Mouse (Mus musculus): ENCODE measurements around the gene Mdfic. TPM values are rescaled to one million over a fixed set of nuclear protein-coding genes. Genes with fewer than 3 reads are reported as not detected.

The Mdfic gene
- total and polyA plus RNA-seq, 3 experiments = 0.05 TPM; not detected in 2

DNA sequence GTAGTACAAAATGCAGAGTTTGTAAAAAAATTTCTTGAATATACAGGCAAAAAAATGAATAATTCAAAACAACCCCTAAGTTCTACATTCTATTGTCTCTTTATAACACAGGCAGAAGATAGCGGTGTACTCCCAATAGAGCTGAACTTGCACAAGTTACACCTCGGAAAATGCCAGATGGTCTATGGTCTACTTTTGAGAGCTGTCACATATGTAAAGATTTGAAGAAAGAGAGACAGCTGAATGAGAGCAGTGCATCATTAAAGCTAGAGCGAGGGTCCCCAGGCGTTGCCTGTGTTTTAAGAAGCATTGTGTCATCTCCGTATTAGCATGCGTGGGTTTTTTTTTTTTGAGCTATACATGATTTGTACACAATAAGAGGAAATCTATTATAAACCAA, 47.0 kb downstream of the Mdfic start:
- Histone ChIP-seq H3K4me3 (ENCODE audit: low read depth, low read length) (no peak overlapping the region), H3K9me3 (replicated peaks) (no peaks in the 10 kb centered on the region), H3K36me3 (replicated peaks) (no peaks in the 10 kb centered on the region), H3K27me3 (ENCODE audit: insufficient read depth, low read length) (no peaks in the 10 kb centered on the region), H3K4me1 (ENCODE audit: insufficient read depth, low read depth, low read length) (no peaks in the 10 kb centered on the region)
- TF ChIP-seq TAL1 (conservative IDR thresholded peaks at IDR 0.05; ENCODE audit: low read depth, low read length) = no peak
- TF ChIP-seq GATA2 (IDR thresholded peaks at IDR 0.05; ENCODE audit: borderline replicate concordance, low read depth, low read length) = no peak
- TF ChIP-seq CTCF (IDR thresholded peaks at IDR 0.05; ENCODE audit: low read depth, low read length) = no peak
- TF ChIP-seq GATA1 (IDR thresholded peaks at IDR 0.05; ENCODE audit: borderline replicate concordance, low read length) = no peak
- no peak for TF ChIP-seq POLR2AphosphoS5 (IDR thresholded peaks at IDR 0.05; ENCODE audit: insufficient replicate concordance, low read depth, low read length)
- DNase-seq (ENCODE audit: low spot score) (no peak), ATAC-seq (ENCODE audit: extremely low read depth, insufficient number of reproducible peaks, low FRiP score, poor library complexity, severe bottlenecking) (no peak)

DNA sequence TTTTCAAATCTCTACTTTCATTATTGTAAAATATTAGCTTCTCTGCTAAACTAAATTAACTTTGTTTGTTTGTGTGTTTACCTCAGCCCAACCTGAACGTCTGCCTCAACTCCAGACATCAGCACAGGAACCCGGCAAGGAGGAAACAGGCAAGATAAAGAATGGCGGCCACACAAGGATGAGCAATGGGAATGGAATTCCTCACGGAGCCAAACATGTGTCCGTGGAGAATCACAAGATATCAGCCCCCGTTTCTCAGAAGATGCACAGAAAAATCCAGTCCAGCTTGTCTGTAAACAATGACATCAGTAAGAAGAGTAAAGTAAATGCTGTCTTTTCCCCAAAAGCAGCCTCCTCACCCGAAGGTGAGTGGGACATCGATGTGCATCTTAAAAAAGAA, 49.7 kb downstream of the Mdfic start:
- H3K4me1 ChIP-seq (ENCODE audit: insufficient read depth, low read depth, low read length) = no peaks in the 10 kb centered on the region
- no peak overlapping the region for H3K4me3 ChIP-seq (ENCODE audit: low read depth, low read length)
- no peaks in the 10 kb centered on the region for H3K9me3 ChIP-seq (replicated peaks)
- H3K36me3 ChIP-seq (replicated peaks) = no peaks in the 10 kb centered on the region
- no peak for ATAC-seq (ENCODE audit: extremely low read depth, insufficient number of reproducible peaks, low FRiP score, poor library complexity, severe bottlenecking)
- no peak for TF ChIP-seq GATA1 (IDR thresholded peaks at IDR 0.05; ENCODE audit: borderline replicate concordance, low read length)
- no peak for TF ChIP-seq TAL1 (conservative IDR thresholded peaks at IDR 0.05; ENCODE audit: low read depth, low read length)
- no peak for TF ChIP-seq GATA2 (IDR thresholded peaks at IDR 0.05; ENCODE audit: borderline replicate concordance, low read depth, low read length)
- no peak for TF ChIP-seq CTCF (IDR thresholded peaks at IDR 0.05; ENCODE audit: low read depth, low read length)
- no peak for TF ChIP-seq POLR2AphosphoS5 (IDR thresholded peaks at IDR 0.05; ENCODE audit: insufficient replicate concordance, low read depth, low read length)
- no peak for DNase-seq (ENCODE audit: low spot score)
- H3K27me3 ChIP-seq (ENCODE audit: insufficient read depth, low read length) = no peaks in the 10 kb centered on the region

DNA sequence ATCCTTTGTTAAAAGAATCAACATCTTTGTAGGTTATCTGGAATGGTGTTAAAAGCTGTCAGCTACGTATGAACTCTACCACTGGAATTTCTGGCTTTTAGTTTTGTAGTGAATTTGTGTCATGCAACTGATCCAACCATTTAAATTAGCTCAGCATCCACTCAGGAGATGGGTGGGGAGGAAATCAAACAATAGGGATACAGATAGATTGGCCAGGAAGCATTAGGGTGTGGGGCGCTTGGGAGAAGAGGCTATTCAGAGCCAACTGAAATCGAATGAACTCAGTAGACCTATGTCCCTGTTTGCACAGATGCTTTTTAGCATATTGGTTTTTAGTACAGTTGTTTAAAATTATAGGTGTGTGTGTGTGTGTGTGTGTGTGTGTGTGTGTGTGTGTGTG, 56.6 kb downstream of the Mdfic start:
- no peak overlapping the region for H3K4me3 ChIP-seq (ENCODE audit: low read depth, low read length)
- ATAC-seq (ENCODE audit: extremely low read depth, insufficient number of reproducible peaks, low FRiP score, poor library complexity, severe bottlenecking) = no peak
- H3K9me3 ChIP-seq (replicated peaks) = no peaks in the 10 kb centered on the region
- no peaks in the 10 kb centered on the region for H3K27me3 ChIP-seq (ENCODE audit: insufficient read depth, low read length)
- DNase-seq (ENCODE audit: low spot score) = no peak
- no peak for TF ChIP-seq GATA2 (IDR thresholded peaks at IDR 0.05; ENCODE audit: borderline replicate concordance, low read depth, low read length)
- no peak for TF ChIP-seq POLR2AphosphoS5 (IDR thresholded peaks at IDR 0.05; ENCODE audit: insufficient replicate concordance, low read depth, low read length)
- TF ChIP-seq TAL1 (conservative IDR thresholded peaks at IDR 0.05; ENCODE audit: low read depth, low read length) = no peak
- TF ChIP-seq CTCF (IDR thresholded peaks at IDR 0.05; ENCODE audit: low read depth, low read length) = no peak
- TF ChIP-seq GATA1 (IDR thresholded peaks at IDR 0.05; ENCODE audit: borderline replicate concordance, low read length) = no peak
- H3K36me3 ChIP-seq (replicated peaks) = no peaks in the 10 kb centered on the region
- H3K4me1 ChIP-seq (ENCODE audit: insufficient read depth, low read depth, low read length) = no peaks in the 10 kb centered on the region

DNA sequence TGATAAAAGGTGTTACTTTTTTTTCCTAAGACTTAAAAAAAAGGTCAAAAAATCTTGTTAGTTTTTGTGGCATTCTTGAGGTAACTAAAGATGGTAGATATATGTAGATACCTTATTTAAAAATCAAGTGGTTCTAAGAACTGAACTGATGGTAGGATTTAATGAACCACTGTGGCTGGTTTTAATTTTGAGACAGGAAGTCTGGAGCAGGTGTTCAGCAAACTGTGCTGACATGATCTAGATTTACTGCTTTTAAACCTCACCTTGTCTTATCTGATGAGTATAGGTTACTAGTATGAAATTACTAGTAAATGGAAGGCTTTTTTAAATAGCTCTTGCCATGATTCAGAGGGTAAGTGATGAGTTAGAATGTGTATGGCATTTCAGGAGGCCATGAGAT, 59.7 kb downstream of the Mdfic start:
- DNase-seq (ENCODE audit: low spot score) = no peak
- no peaks in the 10 kb centered on the region for H3K27me3 ChIP-seq (ENCODE audit: insufficient read depth, low read length)
- ATAC-seq (ENCODE audit: extremely low read depth, insufficient number of reproducible peaks, low FRiP score, poor library complexity, severe bottlenecking) = no peak
- no peaks in the 10 kb centered on the region for H3K36me3 ChIP-seq (replicated peaks)
- no peaks in the 10 kb centered on the region for H3K4me1 ChIP-seq (ENCODE audit: insufficient read depth, low read depth, low read length)
- H3K4me3 ChIP-seq (ENCODE audit: low read depth, low read length) = no peak overlapping the region
- TF ChIP-seq TAL1 (conservative IDR thresholded peaks at IDR 0.05; ENCODE audit: low read depth, low read length) (no peak), GATA2 (IDR thresholded peaks at IDR 0.05; ENCODE audit: borderline replicate concordance, low read depth, low read length) (no peak), GATA1 (IDR thresholded peaks at IDR 0.05; ENCODE audit: borderline replicate concordance, low read length) (no peak), POLR2AphosphoS5 (IDR thresholded peaks at IDR 0.05; ENCODE audit: insufficient replicate concordance, low read depth, low read length) (no peak), CTCF (IDR thresholded peaks at IDR 0.05; ENCODE audit: low read depth, low read length) (no peak)
- no peaks in the 10 kb centered on the region for H3K9me3 ChIP-seq (replicated peaks)

DNA sequence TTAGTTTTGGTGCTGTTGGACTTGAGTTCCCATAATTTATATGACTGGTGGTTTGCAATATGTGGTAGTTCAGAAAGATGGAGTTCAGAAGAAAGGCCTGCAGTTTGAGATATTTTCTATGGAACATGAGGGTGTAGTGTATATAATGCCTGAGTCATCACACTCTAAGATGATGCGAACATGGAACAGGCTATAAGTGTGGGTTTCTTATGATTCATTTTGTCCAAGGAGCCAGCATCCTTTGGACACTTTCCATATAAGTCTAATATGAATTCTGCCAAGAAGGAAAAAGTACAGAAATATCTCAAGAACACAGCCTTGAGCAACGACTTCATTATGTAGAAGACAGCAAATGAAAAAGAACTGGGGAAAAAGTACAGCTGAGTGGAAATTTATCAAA, 60.2 kb downstream of the Mdfic start:
- H3K4me3 ChIP-seq (ENCODE audit: low read depth, low read length) = no peak overlapping the region
- TF ChIP-seq GATA1 (IDR thresholded peaks at IDR 0.05; ENCODE audit: borderline replicate concordance, low read length) (no peak), CTCF (IDR thresholded peaks at IDR 0.05; ENCODE audit: low read depth, low read length) (no peak), GATA2 (IDR thresholded peaks at IDR 0.05; ENCODE audit: borderline replicate concordance, low read depth, low read length) (no peak), POLR2AphosphoS5 (IDR thresholded peaks at IDR 0.05; ENCODE audit: insufficient replicate concordance, low read depth, low read length) (no peak), TAL1 (conservative IDR thresholded peaks at IDR 0.05; ENCODE audit: low read depth, low read length) (no peak)
- no peaks in the 10 kb centered on the region for H3K9me3 ChIP-seq (replicated peaks)
- H3K27me3 ChIP-seq (ENCODE audit: insufficient read depth, low read length) = no peaks in the 10 kb centered on the region
- no peaks in the 10 kb centered on the region for H3K4me1 ChIP-seq (ENCODE audit: insufficient read depth, low read depth, low read length)
- ATAC-seq (ENCODE audit: extremely low read depth, insufficient number of reproducible peaks, low FRiP score, poor library complexity, severe bottlenecking) (no peak), DNase-seq (ENCODE audit: low spot score) (no peak)
- H3K36me3 ChIP-seq (replicated peaks) = no peaks in the 10 kb centered on the region

DNA sequence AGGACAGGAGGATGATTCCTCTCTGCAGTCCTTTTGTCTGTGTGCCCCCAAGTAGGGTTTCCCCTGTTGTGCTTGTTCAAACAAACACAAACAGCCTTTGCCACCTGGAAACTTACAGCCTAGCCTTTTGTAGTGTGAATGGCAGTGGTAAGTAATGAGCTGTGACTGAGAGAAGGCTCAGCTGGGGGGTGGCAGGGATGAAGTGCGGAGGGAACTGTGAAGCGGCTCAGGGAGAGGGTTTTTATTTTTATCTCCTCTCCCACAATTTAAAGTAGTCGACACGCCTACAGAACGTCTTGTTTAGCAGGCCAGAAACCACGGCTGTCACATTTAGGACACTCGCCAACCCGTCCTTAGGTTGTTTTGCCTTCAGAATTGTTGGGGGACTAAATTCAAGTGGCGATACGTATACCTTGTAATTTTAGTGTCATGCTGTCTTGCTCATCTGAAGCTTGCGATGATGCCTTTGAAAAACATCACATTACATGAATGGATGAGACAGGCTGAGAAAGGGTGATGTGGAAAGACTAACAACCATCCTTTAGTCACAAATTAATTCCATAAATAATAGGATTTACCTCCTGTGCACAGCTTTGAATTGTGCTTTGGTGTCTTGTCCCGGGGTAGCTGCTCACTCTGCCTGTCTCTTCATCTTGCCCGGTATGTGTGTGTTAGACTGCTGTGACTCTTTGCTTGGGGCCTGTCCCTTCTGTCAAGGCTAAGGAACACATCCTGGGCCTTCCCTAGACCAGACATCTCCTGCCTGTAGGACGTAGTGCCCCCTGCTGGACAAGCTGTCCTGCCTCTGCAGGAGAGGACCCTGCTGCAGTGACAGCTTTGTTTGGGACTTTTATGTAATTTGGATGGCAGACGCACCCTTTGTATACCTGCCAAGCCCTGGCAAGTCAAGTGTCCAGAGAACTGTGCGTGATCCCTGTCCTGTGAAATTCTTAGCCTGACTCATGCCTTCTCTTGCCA, 69.4 kb downstream of the Mdfic start:
- H3K27me3 ChIP-seq (ENCODE audit: insufficient read depth, low read length) = no peaks in the 10 kb centered on the region
- DNase-seq (ENCODE audit: low spot score) = no peak
- ATAC-seq (ENCODE audit: extremely low read depth, insufficient number of reproducible peaks, low FRiP score, poor library complexity, severe bottlenecking) = no peak
- H3K36me3 ChIP-seq (replicated peaks) = no peaks in the 10 kb centered on the region
- TF ChIP-seq GATA1 (IDR thresholded peaks at IDR 0.05; ENCODE audit: borderline replicate concordance, low read length) (no peak), CTCF (IDR thresholded peaks at IDR 0.05; ENCODE audit: low read depth, low read length) (no peak), GATA2 (IDR thresholded peaks at IDR 0.05; ENCODE audit: borderline replicate concordance, low read depth, low read length) (no peak), TAL1 (conservative IDR thresholded peaks at IDR 0.05; ENCODE audit: low read depth, low read length) (no peak), POLR2AphosphoS5 (IDR thresholded peaks at IDR 0.05; ENCODE audit: insufficient replicate concordance, low read depth, low read length) (no peak)
- no peak overlapping the region for H3K4me3 ChIP-seq (ENCODE audit: low read depth, low read length)
- no peaks in the 10 kb centered on the region for H3K4me1 ChIP-seq (ENCODE audit: insufficient read depth, low read depth, low read length)
- no peaks in the 10 kb centered on the region for H3K9me3 ChIP-seq (replicated peaks)

Measured in G1E (cell line).